Mouse (Mus musculus) limb, embryonic 10.5 days (tissue): ENCODE measurements around the gene Galnt18. TPM values are rescaled to one million over a fixed set of nuclear protein-coding genes. Genes with fewer than 3 reads are reported as not detected.

Source experiments
- DNase-seq: peaks from one replicate; pipeline ENCODE4 v3.0.0-alpha.2; 2017; ENCODE audit warnings: low spot score
- H3K27ac ChIP-seq: fragments of 300-500 bp; sonication (generic); 2 replicates; pipeline ENCODE4 v1.5.1; 2016; ENCODE audit warnings: mild to moderate bottlenecking
- H3K27me3 ChIP-seq: fragments of 300-500 bp; sonication (generic); 2 replicates; pipeline ENCODE4 v1.6.1; 2016; ENCODE audit warnings: low read depth, mild to moderate bottlenecking; ENCODE audit not compliant: poor library complexity, severe bottlenecking
- H3K36me3 ChIP-seq: fragments of 300-500 bp; sonication (generic); 2 replicates; pipeline ENCODE4 v1.6.1; 2016; ENCODE audit warnings: mild to moderate bottlenecking, moderate library complexity
- H3K4me1 ChIP-seq: fragments of 300-500 bp; sonication (generic); 2 replicates; pipeline ENCODE4 v1.6.1; 2016
- H3K4me3 ChIP-seq: fragments of 300-500 bp; sonication (generic); 2 replicates; pipeline ENCODE4 v1.5.1; 2016; ENCODE audit warnings: mild to moderate bottlenecking, moderate library complexity
- H3K9me3 ChIP-seq: fragments of 300-500 bp; sonication (generic); replicated peaks from 2 replicates; pipeline ENCODE4 v1.6.1; 2016; ENCODE audit warnings: mild to moderate bottlenecking
- WGBS: fragments of 180-500 bp; shearing (Covaris S2); methylation state at CpG from one replicate; pipeline ENCODE4 v1.1.7; 2016; 5-methylcytosine and 5-hydroxymethylcytosine counted together
- polyA plus RNA-seq: library from polyadenylated mRNA; unstranded; fragments of >200 nt; fragmentation: Nextera tagmentation; extraction: Ambion mirVana; gene quantifications from 2 replicates; pipeline ENCODE4 v1.2.1, GENCODE M21; 2016

Galnt18 gene
- polyA plus RNA-seq, 1 experiment from 2014 or later: 10.3 TPM

DNA sequence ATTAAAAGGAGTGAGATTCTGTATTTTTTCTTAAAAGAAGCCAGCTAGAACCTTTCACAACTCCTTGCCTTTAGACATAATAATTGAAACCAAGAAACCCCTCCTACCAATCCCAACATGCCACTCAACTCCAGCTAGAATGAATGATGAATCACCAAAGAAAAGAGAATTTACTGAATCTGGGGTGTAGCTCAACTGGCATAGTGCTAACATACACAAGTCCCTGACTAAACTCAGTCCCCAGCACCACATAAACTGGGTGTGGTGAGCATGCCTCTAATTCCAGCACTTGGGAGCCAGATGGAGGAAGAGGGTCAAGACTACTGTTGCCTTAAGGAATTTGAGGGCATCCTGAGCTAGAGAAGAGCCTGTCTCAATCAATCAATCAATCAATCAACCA is 83.6 kb downstream of the Galnt18 start:
- Histone ChIP-seq H3K36me3 (no peaks in the 10 kb centered on the region), H3K27ac (no peak overlapping the region), H3K9me3 (no peaks in the 10 kb centered on the region), H3K4me1 (peaks cover 6% of the 10 kb centered on the region; the same call in 1 of the 2 replicates), H3K4me3 (no peak overlapping the region), H3K27me3 (no peaks in the 10 kb centered on the region)
- DNase-seq: no peak

- Histone ChIP-seq H3K27me3 (no peaks in the 10 kb centered on the region), H3K9me3 (no peaks in the 10 kb centered on the region), H3K27ac (no peak overlapping the region), H3K4me3 (no peak overlapping the region), H3K4me1 (peaks cover 6% of the 10 kb centered on the region; the same call in 1 of the 2 replicates), H3K36me3 (no peaks in the 10 kb centered on the region)
- DNase-seq: no peak
- 86% methylated on average over 6 of the region's 6 CpGs for WGBS
Measured at GRCm38 (mm10) chr7:111694312-111694711, 85.5 kb downstream of the Galnt18 start.

- peaks cover 6% of the 10 kb centered on the region; the same call in 1 of the 2 replicates for H3K4me1 ChIP-seq
- H3K9me3 ChIP-seq: no peaks in the 10 kb centered on the region
- no peak overlapping the region for H3K27ac ChIP-seq
- H3K4me3 ChIP-seq: no peak overlapping the region
- 88% methylated on average over 9 of the region's 9 CpGs for WGBS
- H3K36me3 ChIP-seq: no peaks in the 10 kb centered on the region
- no peak for DNase-seq
- H3K27me3 ChIP-seq: no peaks in the 10 kb centered on the region
Measured at GRCm38 (mm10) chr7:111692641-111693261, 87.0 kb downstream of the Galnt18 start.

DNA sequence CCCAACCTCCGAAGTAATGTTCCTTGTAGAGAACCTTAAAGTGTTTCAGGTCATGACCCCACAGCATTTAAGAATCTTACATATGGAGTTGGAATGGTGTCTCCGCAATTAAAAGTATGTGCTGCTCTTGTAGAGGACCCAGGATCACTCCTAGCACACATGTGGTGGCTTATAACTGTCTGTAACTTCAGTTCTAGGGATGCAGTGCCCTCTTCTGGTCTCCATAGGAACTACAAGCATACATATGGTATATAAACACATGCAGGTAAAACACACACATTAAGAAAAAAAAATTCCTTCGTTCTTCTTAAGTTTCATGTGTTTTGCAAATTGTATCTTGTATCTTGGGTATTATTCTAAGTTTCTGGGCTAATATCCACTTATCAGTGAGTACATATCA is 99.7 kb downstream of the Galnt18 start:
- Histone ChIP-seq H3K27ac (no peak overlapping the region), H3K4me3 (no peak overlapping the region), H3K27me3 (no peaks in the 10 kb centered on the region), H3K36me3 (no peaks in the 10 kb centered on the region), H3K9me3 (no peaks in the 10 kb centered on the region), H3K4me1 (0 out of 2 replicates have a peak, but pooled peaks cover 3% of the 10 kb centered on the region)
- no peak for DNase-seq
- WGBS: 96% methylated on average over 3 of the region's 3 CpGs

DNA sequence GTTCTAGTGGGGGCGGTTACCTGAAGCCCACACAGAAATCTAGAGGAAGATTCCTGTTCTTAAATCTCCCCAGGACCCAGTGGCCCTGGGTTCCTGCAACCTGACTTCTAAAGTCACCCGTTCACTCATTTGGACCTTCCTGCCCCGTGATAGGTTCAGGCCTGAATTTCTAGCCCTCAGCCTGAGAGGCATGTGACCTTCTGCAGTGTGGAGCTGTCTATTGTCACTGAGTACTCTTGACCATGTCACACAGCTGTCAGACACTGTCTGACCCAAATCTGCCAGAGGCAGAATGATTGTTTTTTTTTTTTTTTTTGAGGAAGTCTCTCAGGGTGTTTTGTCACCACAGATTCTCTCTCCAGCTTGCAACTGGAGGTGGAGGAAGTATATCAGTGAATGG is 103.3 kb downstream of the Galnt18 start:
- H3K36me3 ChIP-seq: no peaks in the 10 kb centered on the region
- H3K4me1 ChIP-seq: no peaks in the 10 kb centered on the region
- no peaks in the 10 kb centered on the region for H3K27me3 ChIP-seq
- DNase-seq: no peak
- H3K9me3 ChIP-seq: no peaks in the 10 kb centered on the region
- no peak overlapping the region for H3K4me3 ChIP-seq
- WGBS: 80% methylated on average over 3 of the region's 3 CpGs
- no peak overlapping the region for H3K27ac ChIP-seq

GRCm38 (mm10) chr7:111672467-111672866 is 107.3 kb downstream of the Galnt18 start:
- WGBS: 39% methylated on average over 4 of the region's 4 CpGs

DNA sequence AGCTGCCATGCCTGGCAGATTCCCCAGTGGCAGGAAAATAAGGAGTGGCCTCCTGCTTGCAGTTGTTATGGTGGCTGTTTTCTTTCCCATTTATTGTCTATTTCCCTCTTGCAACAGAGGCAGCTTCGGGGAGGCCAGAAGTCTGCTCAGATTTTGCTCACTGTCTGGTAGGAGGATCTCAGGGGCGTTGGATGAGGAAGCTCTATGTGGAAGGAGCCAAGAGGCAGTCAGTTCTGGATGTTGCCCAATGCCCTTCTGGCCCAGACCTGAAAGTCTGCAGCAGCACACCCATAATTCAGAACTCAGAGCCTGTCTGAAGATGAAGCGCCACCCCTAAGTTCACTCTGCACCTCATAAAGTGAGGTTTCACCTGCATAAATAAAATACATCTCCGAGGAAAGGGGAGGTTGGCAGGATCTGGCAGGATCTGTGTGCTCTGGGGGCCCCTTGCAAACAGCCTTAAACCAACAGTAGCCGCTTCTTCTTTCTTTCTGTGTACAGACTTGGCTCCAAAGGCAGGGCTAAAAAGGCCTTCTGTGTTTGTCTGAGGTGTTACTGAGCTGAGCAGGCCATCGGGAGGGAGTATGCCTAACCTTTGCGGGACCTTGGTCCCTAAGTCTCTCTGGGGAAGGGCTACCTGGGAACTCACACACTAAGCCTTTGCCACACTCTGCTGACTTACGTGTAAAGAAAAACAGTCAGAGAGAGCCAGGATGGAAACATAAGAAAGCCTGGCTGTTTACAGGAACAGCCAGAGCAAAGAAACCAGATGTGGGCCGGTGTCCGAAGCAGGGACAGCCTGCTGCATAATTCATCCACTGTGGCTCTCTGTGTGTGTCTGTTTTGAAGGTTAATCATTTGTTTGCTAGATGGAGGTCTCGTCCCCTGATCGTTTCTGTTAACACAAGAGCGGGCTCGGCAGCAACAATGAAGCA is 116.4 kb downstream of the Galnt18 start:
- no peak overlapping the region for H3K4me3 ChIP-seq
- DNase-seq: peak; percentile 29
- H3K36me3 ChIP-seq: no peaks in the 10 kb centered on the region
- H3K27ac ChIP-seq: peak overlapping the region; percentile 30; the same call in 1 of the 2 replicates
- peaks cover 12% of the 10 kb centered on the region; the same call in 1 of the 2 replicates for H3K4me1 ChIP-seq
- H3K9me3 ChIP-seq: no peaks in the 10 kb centered on the region
- 64% methylated on average over 14 of the region's 14 CpGs for WGBS
- no peaks in the 10 kb centered on the region for H3K27me3 ChIP-seq

More at GRCm38 (mm10) chr7:111672467-111672866, 107.3 kb downstream of the Galnt18 start:
- H3K4me3 ChIP-seq: no peak overlapping the region
- no peaks in the 10 kb centered on the region for H3K27me3 ChIP-seq
- no peak overlapping the region for H3K27ac ChIP-seq
- H3K36me3 ChIP-seq: no peaks in the 10 kb centered on the region
- no peaks in the 10 kb centered on the region for H3K4me1 ChIP-seq
- no peak for DNase-seq
- H3K9me3 ChIP-seq: no peaks in the 10 kb centered on the region

GRCm38 (mm10) chr7:111658579-111658978 is 121.2 kb downstream of the Galnt18 start:
- no peak for DNase-seq
- peaks cover 6% of the 10 kb centered on the region; the same call in 1 of the 2 replicates for H3K4me1 ChIP-seq
- no peaks in the 10 kb centered on the region for H3K9me3 ChIP-seq
- no peak overlapping the region for H3K4me3 ChIP-seq
- no peaks in the 10 kb centered on the region for H3K36me3 ChIP-seq
- H3K27ac ChIP-seq: no peak overlapping the region
- H3K27me3 ChIP-seq: no peaks in the 10 kb centered on the region
- 84% methylated on average over 4 of the region's 4 CpGs for WGBS

DNA sequence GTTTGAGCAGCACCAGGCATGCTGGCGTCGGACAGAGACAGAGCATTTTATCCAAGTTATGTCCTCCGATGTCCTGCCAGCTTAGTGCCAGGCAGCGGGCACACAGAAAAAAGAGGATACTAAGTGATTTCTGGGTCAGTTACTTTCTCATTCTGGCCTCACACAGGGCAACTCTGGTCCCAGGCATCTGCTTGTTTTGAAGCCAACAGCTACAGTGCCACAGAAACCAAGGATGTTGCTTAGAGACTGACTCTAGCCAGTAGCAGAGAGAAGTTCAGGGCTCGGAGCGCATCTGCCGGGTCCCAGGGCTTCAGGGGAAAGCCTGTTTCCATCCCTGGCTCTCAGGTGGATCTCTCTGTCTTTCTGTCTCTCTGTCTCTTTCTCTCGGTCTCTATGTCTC is 124.8 kb downstream of the Galnt18 start:
- no peak overlapping the region for H3K4me3 ChIP-seq
- DNase-seq: no peak
- no peaks in the 10 kb centered on the region for H3K4me1 ChIP-seq
- no peaks in the 10 kb centered on the region for H3K9me3 ChIP-seq
- WGBS: 93% methylated on average over 8 of the region's 8 CpGs
- H3K36me3 ChIP-seq: no peaks in the 10 kb centered on the region
- H3K27ac ChIP-seq: no peak overlapping the region
- no peaks in the 10 kb centered on the region for H3K27me3 ChIP-seq

- no peak overlapping the region for H3K4me3 ChIP-seq
- no peaks in the 10 kb centered on the region for H3K9me3 ChIP-seq
- no peak for DNase-seq
Measured at GRCm38 (mm10) chr7:111654526-111654925, 125.3 kb downstream of the Galnt18 start.

GRCm38 (mm10) chr7:111644362-111644761 is 135.4 kb downstream of the Galnt18 start:
- Histone ChIP-seq H3K9me3 (no peaks in the 10 kb centered on the region), H3K4me3 (no peak overlapping the region), H3K36me3 (no peaks in the 10 kb centered on the region), H3K27ac (no peak overlapping the region), H3K27me3 (peaks cover 41% of the 10 kb centered on the region), H3K4me1 (no peaks in the 10 kb centered on the region)
- DNase-seq: no peak

More at GRCm38 (mm10) chr7:111654526-111654925, 125.3 kb downstream of the Galnt18 start:
- Histone ChIP-seq H3K27ac (no peak overlapping the region), H3K27me3 (no peaks in the 10 kb centered on the region), H3K4me1 (no peaks in the 10 kb centered on the region), H3K36me3 (no peaks in the 10 kb centered on the region)

GRCm38 (mm10) chr7:111638899-111639298 is 140.9 kb downstream of the Galnt18 start:
- H3K36me3 ChIP-seq: no peaks in the 10 kb centered on the region
- DNase-seq: no peak
- H3K4me3 ChIP-seq: no peak overlapping the region
- H3K9me3 ChIP-seq: no peaks in the 10 kb centered on the region
- H3K4me1 ChIP-seq: peaks cover 14% of the 10 kb centered on the region
- H3K27me3 ChIP-seq: peaks cover 66% of the 10 kb centered on the region
- H3K27ac ChIP-seq: no peak overlapping the region
- WGBS: 84% methylated on average over 2 of the region's 2 CpGs

DNA sequence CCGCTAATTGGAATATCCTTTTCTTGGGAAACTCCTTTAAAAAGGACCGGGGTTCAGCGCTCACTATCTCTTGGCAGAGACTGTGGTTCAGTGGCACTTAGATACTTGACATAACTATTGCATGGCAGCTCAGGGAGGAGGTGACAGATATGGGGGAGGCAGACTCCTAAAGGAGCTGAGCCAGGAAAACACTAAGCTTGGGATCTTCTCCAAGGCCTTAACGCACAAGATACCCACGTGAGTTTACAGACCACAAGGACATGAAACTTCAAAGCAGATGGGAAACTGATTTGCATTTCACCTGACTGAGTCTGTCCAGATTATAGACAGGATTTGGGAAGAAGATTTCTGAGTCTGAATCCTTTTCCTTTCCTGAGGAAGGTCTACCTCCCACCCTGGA is 141.3 kb downstream of the Galnt18 start:
- 68% methylated on average over 5 of the region's 5 CpGs for WGBS

More for the DNA sequence above, 141.3 kb downstream of the Galnt18 start:
- peaks cover 64% of the 10 kb centered on the region for H3K27me3 ChIP-seq
- H3K4me1 ChIP-seq: peaks cover 14% of the 10 kb centered on the region
- H3K9me3 ChIP-seq: no peaks in the 10 kb centered on the region
- DNase-seq: no peak
- H3K27ac ChIP-seq: no peak overlapping the region
- no peaks in the 10 kb centered on the region for H3K36me3 ChIP-seq
- no peak overlapping the region for H3K4me3 ChIP-seq
